Mouse (Mus musculus): ENCODE results near the gene Ciapin1. TPM values are rescaled to one million over a fixed set of nuclear protein-coding genes. Genes with fewer than 3 reads are reported as not detected.

The Ciapin1 gene
- total and polyA plus RNA-seq, 3 experiments: 122 to 263 TPM; not detected in 1

DNA sequence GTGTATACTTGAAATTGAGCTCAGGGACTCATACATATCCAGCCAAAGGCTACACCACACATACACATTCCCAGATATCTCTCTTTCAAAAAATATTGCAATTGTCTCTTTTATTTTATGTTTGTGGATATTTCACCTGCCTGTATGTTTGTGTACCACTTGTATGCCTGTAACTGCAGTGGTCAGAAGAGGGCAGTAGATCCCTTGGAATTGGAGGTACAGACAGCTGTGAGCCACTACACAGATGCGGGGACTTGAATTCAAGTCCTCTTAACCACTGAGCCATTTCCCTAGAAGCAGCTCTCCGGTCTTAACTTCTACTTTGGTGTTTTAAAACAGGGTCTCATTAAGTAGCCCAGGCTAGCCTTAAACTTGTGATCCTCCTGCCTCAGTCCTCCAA, 43.4 kb downstream of the Ciapin1 start:
- H3K79me2 ChIP-seq (ENCODE audit: control insufficient read depth, insufficient read depth, low read length, poor library complexity): no peaks in the 10 kb centered on the region
- H3K9me3 ChIP-seq (replicated peaks; ENCODE audit: insufficient read depth, low read length): no peaks in the 10 kb centered on the region
- no peak for DNase-seq (ENCODE audit: low read depth, low spot score)
- TF ChIP-seq CTCF (IDR thresholded peaks at IDR 0.05 in 2 of 3, conservative IDR thresholded peaks at IDR 0.05 in 1 of 3; ENCODE audit: control insufficient read depth in 1 of 3, insufficient read depth in 1 of 3, low read depth in 2 of 3, low read length in 3 of 3, poor library complexity in 1 of 3, severe bottlenecking in 1 of 3) (peak in 1 of 3 experiments; percentile 2; a peak in 1 of 6 replicates), ZKSCAN1 (IDR thresholded peaks at IDR 0.05; ENCODE audit: low read depth, low read length) (no peak)
- no peaks in the 10 kb centered on the region for H3K4me1 ChIP-seq (ENCODE audit: control insufficient read depth in 1 of 2, insufficient read depth in 2 of 2, low read length in 2 of 2)
- no peaks in the 10 kb centered on the region for H3K36me3 ChIP-seq (ENCODE audit: control insufficient read depth in 1 of 2, insufficient read depth in 2 of 2, low read length in 2 of 2)
- no peak overlapping the region for H3K27ac ChIP-seq (ENCODE audit: control insufficient read depth, low read depth, low read length)
- no peak overlapping the region for H3K9ac ChIP-seq (ENCODE audit: control insufficient read depth, low read depth, low read length, poor library complexity, severe bottlenecking)
- H3K27me3 ChIP-seq (ENCODE audit: control insufficient read depth in 1 of 2, insufficient read depth in 2 of 2, low read length in 2 of 2): no peaks in the 10 kb centered on the region
- no peak overlapping the region for H3K4me3 ChIP-seq (ENCODE audit: control insufficient read depth in 1 of 2, insufficient read depth in 1 of 2, low read depth in 2 of 2, low read length in 2 of 2)

DNA sequence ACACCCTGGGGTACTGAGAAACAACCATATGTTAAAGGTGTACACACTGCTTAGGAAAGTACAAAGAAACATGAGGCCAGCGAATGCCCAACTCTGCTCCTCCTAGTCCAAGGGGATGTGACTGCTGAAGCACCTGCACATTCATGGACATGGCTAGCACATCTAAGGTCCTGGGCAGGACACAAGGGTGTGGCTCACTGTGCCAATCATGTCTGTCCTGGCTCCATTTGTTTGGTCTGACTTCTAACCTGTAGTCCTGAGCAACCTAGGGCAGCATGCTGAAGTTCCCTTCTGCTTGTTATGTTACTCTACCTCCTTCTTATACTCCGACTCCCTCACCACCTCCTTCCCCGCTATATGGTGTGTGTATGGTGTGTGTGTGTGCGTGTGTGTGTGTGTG, 43.8 kb downstream of the Ciapin1 start:
- DNase-seq (ENCODE audit: low read depth, low spot score): no peak
- H3K4me1 ChIP-seq (ENCODE audit: control insufficient read depth in 1 of 2, insufficient read depth in 2 of 2, low read length in 2 of 2): no peaks in the 10 kb centered on the region
- no peak overlapping the region for H3K9ac ChIP-seq (ENCODE audit: control insufficient read depth, low read depth, low read length, poor library complexity, severe bottlenecking)
- no peaks in the 10 kb centered on the region for H3K36me3 ChIP-seq (ENCODE audit: control insufficient read depth in 1 of 2, insufficient read depth in 2 of 2, low read length in 2 of 2)
- no peaks in the 10 kb centered on the region for H3K9me3 ChIP-seq (replicated peaks; ENCODE audit: insufficient read depth, low read length)
- H3K79me2 ChIP-seq (ENCODE audit: control insufficient read depth, insufficient read depth, low read length, poor library complexity): no peaks in the 10 kb centered on the region
- H3K27ac ChIP-seq (ENCODE audit: control insufficient read depth, low read depth, low read length): no peak overlapping the region
- no peak overlapping the region for H3K4me3 ChIP-seq (ENCODE audit: control insufficient read depth in 1 of 2, insufficient read depth in 1 of 2, low read depth in 2 of 2, low read length in 2 of 2)
- no peak for TF ChIP-seq UBTF (IDR thresholded peaks at IDR 0.05; ENCODE audit: borderline replicate concordance, insufficient read depth, low read depth, low read length)
- TF ChIP-seq RCOR1 (IDR thresholded peaks at IDR 0.05; ENCODE audit: low read depth, low read length): no peak
- TF ChIP-seq SMC3 (IDR thresholded peaks at IDR 0.05; ENCODE audit: low read depth, low read length): no peak
- TF ChIP-seq CHD2 (IDR thresholded peaks at IDR 0.05; ENCODE audit: low read length): no peak
- TF ChIP-seq CTCF (IDR thresholded peaks at IDR 0.05 in 2 of 3, conservative IDR thresholded peaks at IDR 0.05 in 1 of 3; ENCODE audit: control insufficient read depth in 1 of 3, insufficient read depth in 1 of 3, low read depth in 2 of 3, low read length in 3 of 3, poor library complexity in 1 of 3, severe bottlenecking in 1 of 3): no peak
- TF ChIP-seq POLR2AphosphoS2 (IDR thresholded peaks at IDR 0.05; ENCODE audit: low read length): no peak
- TF ChIP-seq ZNF384 (IDR thresholded peaks at IDR 0.05; ENCODE audit: low read depth, low read length): no peak
- TF ChIP-seq ZKSCAN1 (IDR thresholded peaks at IDR 0.05; ENCODE audit: low read depth, low read length): no peak
- H3K27me3 ChIP-seq (ENCODE audit: control insufficient read depth in 1 of 2, insufficient read depth in 2 of 2, low read length in 2 of 2): no peaks in the 10 kb centered on the region

DNA sequence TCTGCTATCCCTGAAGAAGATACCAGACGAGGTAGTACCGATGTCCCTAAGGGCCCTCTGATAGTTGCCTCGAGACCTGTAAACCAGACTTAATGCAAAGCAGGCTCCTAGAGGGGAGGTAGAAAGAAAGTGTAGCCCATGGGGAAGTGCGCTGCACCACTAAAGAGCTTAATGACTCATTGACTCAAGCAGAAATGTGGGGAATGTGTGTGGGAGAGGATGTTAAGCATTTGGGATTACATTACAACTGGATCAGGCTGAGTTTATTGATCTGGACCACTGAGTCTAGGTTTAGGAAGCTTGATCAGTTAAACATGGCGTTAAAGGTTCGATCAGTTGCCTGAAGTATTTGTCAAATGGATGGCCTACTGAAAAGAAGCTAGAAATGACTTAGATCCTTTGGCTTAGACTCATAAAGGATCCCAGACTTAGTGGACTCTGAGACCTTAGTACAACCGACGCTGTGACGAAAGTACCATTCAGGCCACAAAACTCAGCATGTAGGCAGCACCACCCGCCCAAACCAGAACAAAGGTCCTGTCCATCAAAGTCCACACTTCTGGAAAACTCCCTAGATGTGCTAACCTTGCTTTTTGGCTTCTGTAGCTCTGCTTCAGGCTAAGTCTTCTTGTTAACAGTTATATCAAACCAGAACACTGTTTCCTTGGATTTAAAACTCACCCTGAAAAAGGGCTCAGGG, 48.8 kb downstream of the Ciapin1 start:
- no peak overlapping the region for H3K4me3 ChIP-seq (ENCODE audit: control insufficient read depth in 1 of 2, insufficient read depth in 1 of 2, low read depth in 2 of 2, low read length in 2 of 2)
- H3K79me2 ChIP-seq (ENCODE audit: control insufficient read depth, insufficient read depth, low read length, poor library complexity): no peaks in the 10 kb centered on the region
- no peak overlapping the region for H3K9ac ChIP-seq (ENCODE audit: control insufficient read depth, low read depth, low read length, poor library complexity, severe bottlenecking)
- H3K27me3 ChIP-seq (ENCODE audit: control insufficient read depth in 1 of 2, insufficient read depth in 2 of 2, low read length in 2 of 2): peaks cover 3 to 4% of the 10 kb centered on the region in 2 experiments; a peak in 2 of 4 replicates
- peaks cover 0 to 4% of the 10 kb centered on the region in 2 experiments; a peak in 1 of 4 replicates for H3K36me3 ChIP-seq (ENCODE audit: control insufficient read depth in 1 of 2, insufficient read depth in 2 of 2, low read length in 2 of 2)
- H3K4me1 ChIP-seq (ENCODE audit: control insufficient read depth in 1 of 2, insufficient read depth in 2 of 2, low read length in 2 of 2): peaks cover 0 to 8% of the 10 kb centered on the region in 2 experiments; a peak in 2 of 4 replicates
- no peak overlapping the region for H3K27ac ChIP-seq (ENCODE audit: control insufficient read depth, low read depth, low read length)
- DNase-seq (ENCODE audit: low read depth, low spot score): no peak
- no peaks in the 10 kb centered on the region for H3K9me3 ChIP-seq (replicated peaks; ENCODE audit: insufficient read depth, low read length)
- TF ChIP-seq CHD1 (IDR thresholded peaks at IDR 0.05; ENCODE audit: low read depth, low read length): no peak
- TF ChIP-seq BHLHE40 (IDR thresholded peaks at IDR 0.05; ENCODE audit: borderline replicate concordance, low read depth, low read length): no peak
- TF ChIP-seq CHD2 (IDR thresholded peaks at IDR 0.05; ENCODE audit: low read length): no peak
- TF ChIP-seq TCF12 (IDR thresholded peaks at IDR 0.05; ENCODE audit: low read depth, low read length): no peak
- no peak for TF ChIP-seq MYC (IDR thresholded peaks at IDR 0.05; ENCODE audit: low read depth, low read length)
- no peak for TF ChIP-seq MAZ (IDR thresholded peaks at IDR 0.05; ENCODE audit: low read depth, low read length)
- TF ChIP-seq NELFE (IDR thresholded peaks at IDR 0.05; ENCODE audit: low read depth, low read length): no peak
- no peak for TF ChIP-seq SIN3A (IDR thresholded peaks at IDR 0.05; ENCODE audit: low read length)

Measured in MEL (cell line).